Mouse (Mus musculus): ENCODE results near the gene Inip. TPM values are rescaled to one million over a fixed set of nuclear protein-coding genes. Genes with fewer than 3 reads are reported as not detected.
A peak's percentile ranks its signal among the peaks of the same experiment; 100 is the strongest.

The Inip gene
- total RNA-seq (2021): 10 to 100 TPM; 12.6 to 18.3 TPM
- long read RNA-seq, experiment 1, partial matches to known transcripts: 0 of 11 reads
- long read RNA-seq, experiment 1, other reads (novel, unspliced or antisense): 4 of 11 reads
- long read RNA-seq, experiment 2, transcript Inip-202 (4 exons, 1,438 nt): major isoform, 7 of 15 reads
- long read RNA-seq, experiment 2, partial matches to known transcripts: 0 of 15 reads
- long read RNA-seq, experiment 2, other reads (novel, unspliced or antisense): 5 of 15 reads

GRCm38 (mm10) chr4:59801489-59801888 lies at the start of gene Inip:
TSS of gene Inip (minus strand) at chr4:59801589.
- no peak for DNase-seq

GRCm38 (mm10) chr4:59850181-59850580 lies 48.8 kb upstream of the Inip start:
- peak; percentile 88 for DNase-seq

GRCm38 (mm10) chr4:59847447-59847846 lies 46.1 kb upstream of the Inip start:
- no peak for DNase-seq

GRCm38 (mm10) chr4:59845245-59845637 lies 43.9 kb upstream of the Inip start:
- DNase-seq: no peak

DNA sequence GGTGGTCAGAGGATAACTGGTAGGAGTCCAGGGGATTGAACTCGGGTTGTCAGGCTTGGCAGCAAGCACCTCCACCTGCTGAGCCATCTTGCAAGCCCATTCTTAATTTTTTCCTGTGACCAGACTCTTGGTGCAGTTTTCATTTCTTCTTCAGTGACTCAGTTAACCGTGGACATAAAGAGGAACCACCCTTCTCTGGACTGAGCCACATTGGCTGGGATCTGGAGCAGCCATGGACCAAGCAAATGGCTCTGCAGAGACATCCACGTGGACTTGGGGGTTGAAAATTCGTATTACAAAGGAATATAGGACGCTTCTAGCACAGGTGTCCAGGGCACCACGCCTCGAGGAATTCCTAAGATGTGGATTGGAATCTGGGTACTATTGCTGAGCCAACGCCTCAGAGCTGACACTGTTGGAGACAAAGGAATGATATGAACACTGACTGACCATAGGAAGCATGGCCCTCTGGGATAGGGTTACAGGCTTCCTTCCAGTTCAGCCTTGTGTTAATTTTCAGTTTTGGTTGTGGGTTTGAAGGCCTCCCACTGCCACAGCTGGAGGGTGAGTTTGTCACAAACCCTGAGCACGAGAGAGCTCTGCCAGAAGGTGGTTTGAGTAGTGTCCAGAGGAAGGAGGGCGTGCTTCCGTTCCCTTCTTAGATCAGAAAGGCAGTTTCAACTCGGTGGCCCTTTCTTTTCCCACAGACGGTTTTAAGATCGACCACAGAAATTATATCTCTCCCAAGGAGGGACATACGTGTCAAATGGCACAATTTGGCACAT lies 43.3 kb upstream of the Inip start:
- no peak for DNase-seq

- no peak for DNase-seq
Observed at GRCm38 (mm10) chr4:59837659-59838058, 36.3 kb upstream of the Inip start.

- DNase-seq: no peak
Observed at GRCm38 (mm10) chr4:59832810-59833209, 31.4 kb upstream of the Inip start.

GRCm38 (mm10) chr4:59831038-59831437 lies 29.6 kb upstream of the Inip start:
- DNase-seq: no peak

- DNase-seq: no peak
Observed at GRCm38 (mm10) chr4:59829072-59829471, 27.7 kb upstream of the Inip start.

DNA sequence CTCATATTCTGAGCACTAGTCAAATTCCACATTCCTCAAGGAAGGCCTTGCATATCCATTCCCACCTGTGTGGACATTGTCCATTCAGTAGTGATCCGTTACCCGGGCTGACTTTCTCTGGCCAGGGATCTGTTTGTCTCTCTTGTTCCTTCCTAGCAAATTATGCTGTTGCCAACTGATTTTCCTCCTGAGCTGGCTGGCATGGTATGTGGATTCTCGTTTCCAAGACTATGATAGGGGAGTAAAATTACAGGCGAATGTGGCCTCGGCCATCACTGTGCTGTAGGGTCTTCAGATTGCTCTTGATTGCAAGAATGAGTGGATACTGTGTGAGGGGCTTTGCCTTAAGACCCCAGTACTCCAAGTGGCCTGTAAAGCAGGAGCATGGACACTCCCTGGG lies 25.0 kb upstream of the Inip start:
- DNase-seq: no peak

- no peak for DNase-seq
Observed at GRCm38 (mm10) chr4:59825634-59826033, 24.2 kb upstream of the Inip start.

- no peak for DNase-seq
Observed at GRCm38 (mm10) chr4:59824860-59825259, 23.5 kb upstream of the Inip start.

GRCm38 (mm10) chr4:59823470-59823869 lies 22.1 kb upstream of the Inip start:
- DNase-seq: no peak

DNA sequence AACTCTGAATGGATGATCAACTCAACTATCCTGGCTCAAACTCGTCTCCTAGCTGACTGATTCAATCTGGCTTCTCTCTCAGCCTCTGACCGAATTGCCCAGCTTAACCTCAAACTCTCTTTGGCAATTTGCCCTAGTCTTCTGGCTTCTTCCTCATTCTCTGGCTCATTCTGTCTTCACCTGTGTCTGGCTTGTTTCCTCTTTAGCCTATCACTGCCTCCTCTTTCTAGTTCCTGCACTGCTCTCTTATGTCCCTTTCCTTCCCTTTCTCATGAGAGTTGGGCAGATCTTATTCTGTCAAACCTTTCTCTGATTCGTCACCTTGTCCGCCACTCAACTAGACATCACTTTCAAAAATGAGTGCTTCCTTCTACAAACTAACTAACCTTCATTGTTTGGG lies 20.7 kb upstream of the Inip start:
- no peak for DNase-seq

DNA sequence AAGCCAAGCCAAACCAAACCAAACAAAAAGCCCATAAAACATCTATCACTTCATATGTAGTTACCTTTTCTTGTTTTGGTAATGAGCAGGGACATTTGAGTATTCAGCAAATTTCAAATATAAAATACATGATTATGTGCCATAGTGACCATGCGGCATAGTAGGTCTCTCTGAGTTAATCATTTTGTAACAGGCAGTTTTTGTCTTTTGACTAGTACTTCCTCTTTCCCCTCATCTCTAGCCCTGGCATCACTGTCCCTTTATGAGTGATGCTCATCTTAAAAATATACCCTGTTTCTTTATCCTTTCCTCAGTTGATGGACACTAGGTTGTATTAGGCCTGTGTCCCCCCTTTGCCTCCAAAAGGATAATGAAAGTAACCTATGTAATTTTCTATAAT lies 20.1 kb upstream of the Inip start:
- no peak for DNase-seq

GRCm38 (mm10) chr4:59819477-59820022 lies 18.2 kb upstream of the Inip start:
- no peak for DNase-seq

GRCm38 (mm10) chr4:59819054-59819472 lies 17.7 kb upstream of the Inip start:
- DNase-seq: no peak

GRCm38 (mm10) chr4:59818498-59818897 lies 17.1 kb upstream of the Inip start:
- no peak for DNase-seq

GRCm38 (mm10) chr4:59817790-59818189 lies 16.4 kb upstream of the Inip start:
- no peak for DNase-seq

GRCm38 (mm10) chr4:59816477-59816876 lies 15.1 kb upstream of the Inip start:
- DNase-seq: no peak

DNA sequence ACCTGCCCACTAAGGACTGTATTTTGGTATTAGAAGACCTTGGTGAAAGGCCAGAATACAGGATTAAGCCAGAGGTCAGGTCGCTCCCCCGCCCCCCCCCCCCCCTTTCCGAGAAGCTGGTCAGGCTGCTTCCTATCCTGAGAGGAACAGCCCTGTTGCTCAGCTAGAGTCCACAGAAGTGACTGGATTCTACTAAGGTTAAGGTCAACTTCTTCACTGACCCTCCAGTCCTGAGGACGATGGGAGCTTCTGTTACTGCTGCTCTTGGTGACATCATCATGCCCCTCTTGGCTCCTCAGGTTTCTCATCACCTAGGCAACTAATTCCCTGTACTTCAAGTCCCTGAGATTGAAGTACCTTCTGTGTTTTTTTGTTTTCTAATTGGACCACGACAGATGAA lies 14.6 kb upstream of the Inip start:
- DNase-seq: no peak

- no peak for DNase-seq
Observed at GRCm38 (mm10) chr4:59815121-59815810, 13.9 kb upstream of the Inip start.

- no peak for DNase-seq
Observed at GRCm38 (mm10) chr4:59814094-59814493, 12.7 kb upstream of the Inip start.
